Mouse (Mus musculus) frontal cortex, postnatal 36 days (tissue): Measurements from ENCODE around the gene Dhx9.
"Not testable (repeated sequence)": the region's sequence is repeated elsewhere in the genome, so short reads cannot be mapped to it uniquely, and the experiment has no call there.

ENCODE experiments used
- DNase-seq, 2 experiments: peaks; one replicate each; pipeline ENCODE4 v3.0.0; 2022; ENCODE audit warnings: low spot score in 2 of 2

Gene Dhx9

GRCm38 (mm10) chr1:153486120-153486519 lies 1.3 kb downstream of the Dhx9 start:
- not testable (repeated sequence) for DNase-seq

- DNase-seq: no peak
These were observed 2.2 kb downstream of the Dhx9 start for GRCm38 (mm10) chr1:153485201-153485796.

GRCm38 (mm10) chr1:153481025-153481412 lies 6.4 kb downstream of the Dhx9 start:
- DNase-seq: no peak

- DNase-seq: peak; percentile 54 to 72
These were observed 7.0 kb downstream of the Dhx9 start for GRCm38 (mm10) chr1:153480386-153481024.

- DNase-seq: no peak
These were observed 8.2 kb downstream of the Dhx9 start for GRCm38 (mm10) chr1:153479296-153479695.

GRCm38 (mm10) chr1:153461796-153462195 lies 25.7 kb downstream of the Dhx9 start:
- no peak for DNase-seq

- no peak for DNase-seq
These were observed 31.3 kb downstream of the Dhx9 start for GRCm38 (mm10) chr1:153456137-153456536.

- DNase-seq: no peak
These were observed 34.3 kb downstream of the Dhx9 start for GRCm38 (mm10) chr1:153453146-153453642.

GRCm38 (mm10) chr1:153451237-153452154 lies 36.0 kb downstream of the Dhx9 start:
- peak; percentile 39 to 44 for DNase-seq

GRCm38 (mm10) chr1:153446120-153446831 lies 41.2 kb downstream of the Dhx9 start:
- DNase-seq: no peak

- DNase-seq: no peak
These were observed 43.8 kb downstream of the Dhx9 start for GRCm38 (mm10) chr1:153443632-153444031.

- DNase-seq: no peak
These were observed 44.4 kb downstream of the Dhx9 start for GRCm38 (mm10) chr1:153443019-153443418.

- no peak for DNase-seq
These were observed 45.8 kb downstream of the Dhx9 start for GRCm38 (mm10) chr1:153441656-153442055.

GRCm38 (mm10) chr1:153440752-153441151 lies 46.7 kb downstream of the Dhx9 start:
- no peak for DNase-seq

GRCm38 (mm10) chr1:153437536-153437935 lies 49.9 kb downstream of the Dhx9 start:
- DNase-seq: no peak

GRCm38 (mm10) chr1:153433851-153434589 lies 53.4 kb downstream of the Dhx9 start:
- no peak for DNase-seq

GRCm38 (mm10) chr1:153432329-153432728 lies 55.1 kb downstream of the Dhx9 start:
- no peak for DNase-seq

GRCm38 (mm10) chr1:153431701-153432100 lies 55.8 kb downstream of the Dhx9 start:
- DNase-seq: no peak

- no peak for DNase-seq
These were observed 56.3 kb downstream of the Dhx9 start for GRCm38 (mm10) chr1:153431158-153431557.

GRCm38 (mm10) chr1:153424770-153425584 lies 62.5 kb downstream of the Dhx9 start, which contains the start of gene Shcbp1l:
Shcbp1l (plus strand) TSS chr1:153425162.
- DNase-seq: peak; percentile 63 to 71
